Mouse (Mus musculus) G1E-ER4 (cell line): ENCODE data around the gene Faap20. TPM values are rescaled to one million over a fixed set of nuclear protein-coding genes. Genes with fewer than 3 reads are reported as not detected.

ENCODE experiments used
- GATA1 ChIP-seq: IDR thresholded peaks from one replicate; pipeline ENCODE4 v1.8.0; 2012; ENCODE audit warnings: low read length, inconsistent platforms
- polyA plus RNA-seq: library from polyadenylated mRNA; stranded (reverse); fragments of >175 nt; gene quantifications from 2 replicates; pipeline ENCODE4 v1.2.3, GENCODE M21; 2012

Faap20 gene
- polyA plus RNA-seq, 1 experiment, result 34.7 TPM

DNA sequence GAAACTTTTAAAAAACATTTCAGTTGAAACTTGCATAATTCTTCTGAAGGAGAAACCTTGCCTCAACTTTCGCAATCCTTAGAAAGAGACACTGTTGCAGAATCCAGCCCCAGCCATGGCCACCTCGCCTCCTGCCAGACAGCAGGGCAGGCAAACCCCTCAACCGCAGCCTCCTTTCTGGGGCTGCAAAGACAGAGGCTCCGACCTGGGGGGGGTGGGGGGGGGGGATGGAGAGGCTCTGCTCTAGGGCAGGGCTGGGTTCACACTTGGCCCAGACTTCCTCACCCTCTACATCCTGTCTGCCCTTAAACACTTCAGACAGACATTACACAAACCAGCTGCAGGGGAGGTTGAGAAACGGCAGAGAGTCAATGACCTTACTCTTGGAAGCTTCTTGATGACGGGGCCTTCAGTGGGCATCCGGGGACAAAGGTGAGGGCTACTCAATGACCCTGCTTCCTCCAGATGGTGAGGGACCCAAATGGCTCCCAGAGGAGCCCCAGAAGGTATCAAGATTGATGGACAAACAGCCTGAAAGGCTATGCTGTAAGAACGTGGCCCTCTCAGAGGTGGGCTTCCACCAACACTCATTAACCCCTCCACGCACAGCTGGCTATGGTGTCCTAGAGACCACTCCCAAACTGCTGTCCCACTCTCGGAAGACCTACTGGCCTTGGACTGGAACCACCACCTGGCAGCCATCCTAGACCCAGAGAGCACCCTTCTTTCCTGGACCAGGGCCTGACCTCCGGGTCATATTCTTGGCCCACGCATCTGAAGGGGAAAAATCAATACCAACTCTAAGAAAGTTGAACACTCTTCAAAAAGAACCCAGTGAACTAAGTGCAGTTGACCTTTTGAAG, 32.1 kb upstream of the Faap20 start:
- no peak for TF ChIP-seq GATA1

GRCm38 (mm10) chr4:155218104-155218732, 31.4 kb upstream of the Faap20 start:
- no peak for TF ChIP-seq GATA1

DNA sequence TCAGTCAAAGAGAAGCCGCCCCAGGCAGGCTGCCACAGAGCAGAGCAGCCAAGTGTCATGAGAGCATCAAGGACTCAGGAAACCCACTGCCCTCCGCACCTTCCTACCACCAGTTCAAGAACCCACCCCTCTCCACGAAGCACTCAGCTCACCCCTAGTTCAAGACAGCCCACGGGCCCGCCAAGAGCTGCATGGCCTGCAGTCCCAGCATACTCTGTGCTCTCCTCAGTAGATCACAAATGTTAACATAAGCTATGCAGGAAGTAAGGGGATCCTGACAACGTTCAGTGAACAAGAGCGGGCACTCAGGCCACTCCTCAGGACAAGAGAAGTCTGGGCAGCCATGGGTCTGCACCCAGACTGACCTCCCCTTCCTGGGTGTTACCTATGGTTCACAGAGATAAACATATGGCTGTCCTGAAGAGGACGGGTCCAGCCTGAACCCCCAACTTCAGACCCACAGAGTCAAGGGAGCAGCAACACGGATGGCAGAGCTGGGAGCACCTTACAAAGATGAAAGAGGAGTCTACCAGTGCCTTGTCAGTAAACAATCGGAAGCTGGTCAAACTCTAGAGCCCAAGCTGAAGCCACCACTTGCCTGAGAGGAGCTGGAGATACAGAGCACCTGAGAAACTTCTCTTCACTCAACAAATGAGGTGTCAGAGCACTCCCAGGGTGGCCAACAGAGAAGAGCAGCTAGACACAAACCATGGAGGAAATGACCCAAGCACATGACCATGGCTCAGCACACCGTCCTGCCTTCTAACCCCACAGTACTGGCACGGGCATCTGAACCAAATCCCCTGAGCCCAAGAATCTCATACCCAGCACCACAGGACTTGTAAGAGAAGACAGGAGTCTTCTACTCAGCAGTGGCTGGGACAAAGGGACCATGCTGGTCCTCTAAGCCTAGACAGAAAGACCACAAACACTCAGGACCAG, 30.1 kb upstream of the Faap20 start:
- no peak for TF ChIP-seq GATA1

- TF ChIP-seq GATA1, result no peak
Measured at GRCm38 (mm10) chr4:155220213-155221100, 29.1 kb upstream of the Faap20 start.

- TF ChIP-seq GATA1, result no peak
Measured at GRCm38 (mm10) chr4:155221106-155221505, 28.5 kb upstream of the Faap20 start.

DNA sequence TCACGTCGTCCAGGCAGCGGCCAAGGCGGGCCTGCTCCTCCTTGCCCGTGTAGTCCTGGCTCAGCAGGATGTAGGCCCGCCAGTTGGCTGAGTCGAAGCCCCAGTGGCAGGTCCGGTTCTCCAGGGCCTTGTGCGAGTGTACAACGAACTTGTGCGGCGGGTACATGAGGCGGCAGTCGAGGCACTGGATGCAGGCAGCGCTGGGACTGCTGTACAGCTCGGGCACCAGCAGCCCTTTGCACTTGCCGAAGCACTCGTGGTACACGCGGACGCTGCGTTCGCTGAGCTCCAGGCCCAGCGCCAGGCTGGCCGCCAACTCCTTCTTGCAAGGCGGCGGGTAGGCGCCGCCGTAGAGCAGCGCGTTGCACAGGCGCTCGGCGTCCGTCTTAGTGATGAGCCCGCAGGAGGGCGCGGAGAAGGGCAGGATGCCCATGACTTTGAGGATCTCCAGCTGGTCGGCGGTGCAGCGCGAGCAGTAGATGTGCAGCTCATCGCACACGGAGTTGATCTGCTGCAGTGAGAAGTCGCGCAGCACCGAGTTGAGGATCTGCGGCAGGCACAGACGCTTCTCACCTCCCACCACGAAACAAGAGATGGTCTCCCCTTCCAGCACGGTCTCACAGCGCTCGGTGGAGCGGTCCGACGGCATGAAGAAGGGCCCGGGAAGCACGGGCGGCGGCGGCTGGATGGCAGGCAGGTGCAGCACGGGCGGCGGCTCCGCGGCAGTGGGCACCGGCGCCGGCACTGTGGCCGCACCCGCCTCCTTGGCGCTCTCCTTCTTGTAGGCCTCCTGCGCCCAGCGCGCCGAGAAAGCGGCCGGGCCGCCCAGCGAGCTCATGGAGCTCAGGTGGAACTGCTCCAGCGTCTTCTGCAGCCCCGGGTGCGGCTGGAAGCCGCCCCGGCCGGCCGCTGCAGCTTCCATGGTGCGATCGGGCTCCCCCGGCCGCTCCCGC, 27.7 kb upstream of the Faap20 start:
- TF ChIP-seq GATA1, result no peak

GRCm38 (mm10) chr4:155222552-155222840, 27.1 kb upstream of the Faap20 start, which contains the start of gene Ski:
Ski (minus strand) TSS chr4:155222592.
- TF ChIP-seq GATA1, result no peak

- TF ChIP-seq GATA1, result no peak
Measured at GRCm38 (mm10) chr4:155222841-155223593, 26.6 kb upstream of the Faap20 start.

DNA sequence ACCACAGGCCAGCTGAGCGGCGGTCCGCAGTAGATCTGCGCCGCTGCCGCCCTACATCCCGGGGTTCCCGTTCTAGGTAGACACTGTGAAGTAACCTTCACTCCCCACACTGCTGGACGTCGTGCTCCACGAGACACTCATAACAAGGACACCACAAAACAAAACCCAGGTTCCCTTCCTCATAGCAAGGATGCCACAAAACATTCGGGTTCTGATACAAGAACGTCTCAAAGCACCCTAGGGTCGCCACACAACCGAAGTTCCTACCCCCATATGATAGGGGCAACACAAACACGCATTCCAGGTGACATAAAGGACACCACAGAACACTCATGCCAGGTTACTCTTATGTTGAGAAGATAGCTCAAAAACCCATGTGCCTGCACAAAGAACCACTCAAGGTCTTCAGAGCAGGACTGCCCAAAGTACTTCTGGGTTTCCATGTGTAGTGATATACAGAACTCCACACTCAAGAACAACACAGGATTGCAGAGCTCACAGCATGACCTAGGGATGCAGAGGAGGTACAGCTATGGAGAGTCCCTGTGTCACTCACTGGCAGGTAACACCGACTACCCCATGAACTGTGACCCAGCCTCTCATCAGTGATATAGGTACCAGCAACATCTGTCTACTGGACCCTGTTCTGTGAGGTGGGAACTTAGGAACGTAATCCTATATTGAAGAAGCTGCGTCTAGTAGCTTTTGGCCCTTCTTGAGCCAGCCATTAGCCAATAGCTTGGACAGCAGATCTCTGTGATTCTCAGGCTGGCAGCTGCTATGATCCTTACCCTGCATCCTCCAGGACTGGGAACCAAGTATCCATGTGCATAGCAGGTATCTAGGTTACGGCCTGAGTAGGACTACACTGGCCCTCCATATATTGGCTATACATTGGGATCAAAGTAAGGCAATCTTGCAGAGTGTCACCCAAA, 25.7 kb upstream of the Faap20 start:
- no peak for TF ChIP-seq GATA1

GRCm38 (mm10) chr4:155225918-155226317, 23.7 kb upstream of the Faap20 start:
- TF ChIP-seq GATA1, result no peak

DNA sequence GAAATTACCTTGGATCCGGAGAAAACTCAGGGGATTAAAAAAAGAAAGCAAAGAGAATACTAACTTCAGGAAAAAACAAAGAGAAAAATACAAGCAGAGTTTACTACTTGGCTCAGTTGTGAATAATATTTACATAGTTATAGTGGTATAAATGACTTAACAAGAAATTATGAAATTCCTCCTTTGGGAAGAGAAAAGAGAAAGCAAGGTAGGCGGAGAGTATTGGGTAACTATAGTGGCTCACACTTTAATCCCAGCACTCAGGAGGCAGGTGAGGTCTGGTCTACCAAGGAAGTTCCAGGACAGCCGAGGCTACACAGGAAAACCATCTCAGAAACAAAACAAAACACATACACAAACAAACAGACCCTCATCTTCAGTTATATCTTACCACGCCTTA, 21.6 kb upstream of the Faap20 start:
- no peak for TF ChIP-seq GATA1

DNA sequence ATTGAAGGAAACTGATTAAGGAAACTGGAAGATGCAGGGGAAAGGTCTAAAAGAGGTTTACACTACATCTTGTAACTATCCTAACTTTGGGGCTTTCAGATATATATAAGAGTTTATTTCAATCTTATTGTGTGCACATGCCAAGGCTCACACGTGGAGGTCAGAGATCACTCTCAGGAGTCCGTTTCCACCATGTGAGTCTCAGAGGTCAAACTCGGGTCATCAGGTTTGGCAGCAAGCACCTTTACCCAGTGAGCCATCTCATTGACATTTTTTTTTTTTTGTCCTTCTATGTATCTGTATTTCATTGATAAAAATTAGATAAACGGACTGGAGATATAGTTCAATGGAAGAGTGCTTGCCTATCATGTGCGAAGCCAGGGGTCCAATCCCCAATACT, 21.1 kb upstream of the Faap20 start:
- no peak for TF ChIP-seq GATA1

GRCm38 (mm10) chr4:155233878-155234277, 15.7 kb upstream of the Faap20 start:
- no peak for TF ChIP-seq GATA1
